Mouse (Mus musculus): Measurements from ENCODE around the gene Supt20.

DNA sequence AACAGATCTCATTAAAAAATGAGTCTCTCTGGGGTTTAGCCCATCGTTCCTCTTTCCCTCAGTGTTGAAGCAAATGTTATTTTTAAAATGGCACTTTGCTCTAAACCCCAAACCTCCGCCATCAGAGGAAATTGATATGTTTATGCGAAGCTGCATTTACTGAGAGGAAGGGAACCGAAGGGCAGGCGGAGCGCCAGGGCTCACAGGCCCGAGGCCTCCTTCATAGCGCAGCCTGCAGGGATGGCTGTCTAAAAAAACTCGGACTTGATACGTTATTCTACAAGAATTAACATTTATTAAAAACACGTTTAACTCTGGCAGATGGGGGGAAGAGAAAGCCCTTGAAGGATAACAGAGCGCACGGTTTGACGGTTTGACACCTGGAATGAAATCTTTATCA lies 73.4 kb downstream of the Supt20 start:
- TF ChIP-seq CTCF (IDR thresholded peaks at IDR 0.05; ENCODE audit: low read depth, low read length) = no peak
- no peak for TF ChIP-seq POLR2A (IDR thresholded peaks at IDR 0.05; ENCODE audit: extremely low read depth, insufficient read depth, low read length)

All from liver, adult 2 months (tissue).